Mouse (Mus musculus): ENCODE measurements around the gene Kcne1.

Gene Kcne1

DNA sequence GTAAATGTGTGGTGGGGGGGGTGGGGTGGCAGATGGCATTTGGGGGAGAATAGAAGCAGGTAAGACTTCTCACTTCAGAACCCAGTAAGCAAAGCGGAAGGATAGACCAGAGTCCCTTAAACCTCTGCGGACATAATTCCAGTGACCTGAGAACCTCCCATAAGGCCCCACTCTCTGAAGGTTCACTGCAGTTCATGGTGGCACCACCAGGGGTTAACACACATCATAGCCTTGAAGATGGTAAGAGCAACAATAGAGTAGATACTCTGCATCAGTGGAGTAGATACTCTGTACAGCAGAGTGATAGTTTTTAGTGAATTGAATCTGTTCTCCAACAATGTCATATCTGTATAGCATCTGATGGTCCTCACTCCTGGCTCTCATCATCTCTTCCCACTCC, 53.7 kb downstream of the Kcne1 start:
- no peak for DNase-seq

DNA sequence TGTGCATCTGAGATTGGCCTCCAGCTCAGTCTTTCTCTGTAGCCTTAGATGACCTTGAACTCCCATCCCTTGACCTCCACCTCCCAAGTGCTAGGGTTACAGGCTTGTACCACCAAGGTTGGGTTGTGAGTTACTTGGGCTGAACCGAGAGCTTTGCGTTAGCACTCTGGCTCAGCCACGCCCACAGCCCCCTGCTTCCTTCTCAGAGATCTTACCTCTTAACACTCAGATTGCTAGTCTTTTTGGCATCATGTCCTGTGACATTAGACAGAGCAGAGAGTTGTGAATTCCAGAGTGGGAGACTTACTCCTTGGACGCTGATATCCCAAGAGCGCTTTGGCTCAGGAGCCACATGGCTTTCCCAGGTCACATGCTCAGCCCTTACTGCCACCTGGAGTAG, 56.8 kb downstream of the Kcne1 start:
- DNase-seq = no peak

DNA sequence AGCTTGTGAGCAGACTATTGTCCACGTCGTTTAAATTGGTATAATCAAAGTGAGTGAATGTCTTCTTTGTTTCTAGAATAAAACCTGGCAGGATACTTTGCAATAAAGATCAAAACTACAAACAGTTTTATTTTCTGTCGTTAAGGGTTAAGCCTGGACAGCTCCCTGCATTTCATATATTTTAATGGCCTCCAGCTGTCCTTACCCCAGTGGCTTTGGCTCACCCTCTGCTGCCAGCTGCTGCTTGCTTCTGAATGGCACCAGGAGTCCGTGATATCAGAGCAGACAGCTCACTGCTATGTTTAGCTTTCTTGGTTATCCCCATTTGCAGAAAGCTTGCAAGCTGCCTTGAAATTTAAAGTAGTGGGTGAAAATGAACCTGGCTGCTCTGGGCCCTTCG, 57.3 kb downstream of the Kcne1 start:
- DNase-seq = no peak

DNA sequence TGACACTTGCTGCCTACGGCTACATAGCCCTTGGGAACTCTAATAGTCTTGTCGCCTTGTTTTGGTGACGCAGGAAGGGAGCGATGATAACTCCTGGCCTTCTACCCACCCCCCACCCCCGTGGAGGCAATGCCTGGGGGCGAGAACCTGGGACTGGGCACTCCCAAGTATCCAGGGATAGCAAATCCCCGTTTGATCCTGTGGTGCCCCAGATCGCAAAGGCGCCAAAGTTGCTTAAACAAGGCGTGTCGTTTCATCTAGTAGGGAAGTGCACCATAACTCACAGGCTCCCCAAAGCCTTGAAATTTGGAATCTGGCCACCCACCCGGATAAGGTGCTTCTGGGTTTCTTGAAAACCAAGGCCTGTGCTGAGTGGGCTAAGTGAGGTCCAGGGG, 57.9 kb downstream of the Kcne1 start:
- DNase-seq = peak; percentile 37 to 39

- DNase-seq = peak; percentile 96 to 97
Measured at GRCm38 (mm10) chr16:92300649-92301411, 58.4 kb downstream of the Kcne1 start, which contains the start of gene Smim11. Smim11 (plus strand) TSS chr16:92301286.
